Mouse (Mus musculus): ENCODE data around the gene Parn.

- TF ChIP-seq POLR2A (IDR thresholded peaks at IDR 0.05; ENCODE audit: extremely low read depth, insufficient read depth, low read length) (no peak), CTCF (IDR thresholded peaks at IDR 0.05; ENCODE audit: low read depth, low read length) (no peak)
Observed at GRCm38 (mm10) chr16:13535856-13536255, 132.1 kb downstream of the Parn start.
